Mouse (Mus musculus): Measurements from ENCODE around the gene Ttll5. TPM values are rescaled to one million over a fixed set of nuclear protein-coding genes. Genes with fewer than 3 reads are reported as not detected.
A peak's percentile ranks its signal among the peaks of the same experiment; 100 is the strongest.

Ttll5 gene
- total RNA-seq, 2 experiments from 2014 or later = 16.6 to 17.6 TPM

- DNase-seq (ENCODE audit: low spot score in 2 of 2) = peak in 1 of 2 experiments; percentile 43
These were observed 263.6 kb downstream of the Ttll5 start for GRCm38 (mm10) chr12:86088042-86088441.

- DNase-seq (ENCODE audit: low spot score in 2 of 2) = no peak
These were observed 266.3 kb downstream of the Ttll5 start for GRCm38 (mm10) chr12:86090764-86091163.

GRCm38 (mm10) chr12:86091601-86092132 lies 267.2 kb downstream of the Ttll5 start:
- DNase-seq (ENCODE audit: low spot score in 2 of 2) = peak in 1 of 2 experiments; percentile 54

GRCm38 (mm10) chr12:86094075-86094474 lies 269.6 kb downstream of the Ttll5 start:
- DNase-seq (ENCODE audit: low spot score in 2 of 2) = no peak

- DNase-seq (ENCODE audit: low spot score in 2 of 2) = no peak
These were observed 271.3 kb downstream of the Ttll5 start for GRCm38 (mm10) chr12:86095806-86096205.

GRCm38 (mm10) chr12:86097781-86098180 lies 273.3 kb downstream of the Ttll5 start:
- no peak for DNase-seq (ENCODE audit: low spot score in 2 of 2)

- DNase-seq (ENCODE audit: low spot score in 2 of 2) = no peak
These were observed 276.3 kb downstream of the Ttll5 start for GRCm38 (mm10) chr12:86100711-86101110.

- no peak for DNase-seq (ENCODE audit: low spot score in 2 of 2)
These were observed 278.2 kb downstream of the Ttll5 start for GRCm38 (mm10) chr12:86102686-86103085.

GRCm38 (mm10) chr12:86103391-86103790 lies 278.9 kb downstream of the Ttll5 start:
- no peak for DNase-seq (ENCODE audit: low spot score in 2 of 2)

GRCm38 (mm10) chr12:86103852-86104251 lies 279.4 kb downstream of the Ttll5 start:
- DNase-seq (ENCODE audit: low spot score in 2 of 2) = no peak

GRCm38 (mm10) chr12:86104297-86104696 lies 279.8 kb downstream of the Ttll5 start:
- DNase-seq (ENCODE audit: low spot score in 2 of 2) = no peak

GRCm38 (mm10) chr12:86105546-86105945 lies 281.1 kb downstream of the Ttll5 start:
- no peak for DNase-seq (ENCODE audit: low spot score in 2 of 2)

- DNase-seq (ENCODE audit: low spot score in 2 of 2) = no peak
These were observed 281.6 kb downstream of the Ttll5 start for GRCm38 (mm10) chr12:86106086-86106485.

- DNase-seq (ENCODE audit: low spot score in 2 of 2) = no peak
These were observed 283.2 kb downstream of the Ttll5 start for GRCm38 (mm10) chr12:86107645-86108044.

GRCm38 (mm10) chr12:86109531-86109930 lies 285.1 kb downstream of the Ttll5 start:
- no peak for DNase-seq (ENCODE audit: low spot score in 2 of 2)

- no peak for DNase-seq (ENCODE audit: low spot score in 2 of 2)
These were observed 286.2 kb downstream of the Ttll5 start for GRCm38 (mm10) chr12:86110637-86111036.

Other genes starting within 250 kb of the Ttll5 start
- 10 to 100 TPM; 19.3 to 21.5 TPM for gene Jdp2, start 225.6 kb upstream of the Ttll5 start, total RNA-seq (2021)
- gene Batf, start 138.0 kb upstream of the Ttll5 start, total RNA-seq (2021) = 1 to 10 TPM in 1 of 2 experiments, under 1 TPM in 1; 0.59 to 1.2 TPM
- gene Flvcr2, start 78.1 kb upstream of the Ttll5 start, total RNA-seq (2021) = 1 to 10 TPM; 3.5 to 3.9 TPM
- 10 to 100 TPM; 22.3 to 22.6 TPM for gene Erg28, start 109 bp upstream of the Ttll5 start, total RNA-seq (2021)

Measured in gastrocnemius, postnatal 4 days (tissue).